Mouse (Mus musculus) lung, embryonic 14.5 days (tissue): ENCODE data around the gene Dnase1l1. TPM values are rescaled to one million over a fixed set of nuclear protein-coding genes. Genes with fewer than 3 reads are reported as not detected.

Source experiments
- ATAC-seq: fragments of 200-750 bp; cut with Nextera tagmentation; 2 replicates; pipeline ENCODE4 v1.8.0; 2017; ENCODE audit warnings: mild to moderate bottlenecking, moderate TSS enrichment, moderate library complexity; ENCODE audit not compliant: insufficient read depth
- DNase-seq: peaks from one replicate; pipeline ENCODE4 v3.0.0-alpha.2; 2015
- H3K27ac ChIP-seq: fragments of 300-500 bp; sonication (generic); 2 replicates; pipeline ENCODE4 v1.5.1; 2014; ENCODE audit warnings: low read depth, mild to moderate bottlenecking, moderate library complexity
- H3K27me3 ChIP-seq: fragments of 300-500 bp; sonication (generic); 2 replicates; pipeline ENCODE4 v1.6.1; 2014; ENCODE audit warnings: low read length, control low read depth; ENCODE audit not compliant: insufficient read depth
- H3K36me3 ChIP-seq: fragments of 300-500 bp; sonication (generic); 2 replicates; pipeline ENCODE4 v1.6.1; 2014; ENCODE audit warnings: control low read depth; ENCODE audit not compliant: insufficient read depth
- H3K4me1 ChIP-seq: fragments of 300-500 bp; sonication (generic); 2 replicates; pipeline ENCODE4 v1.6.1; 2014; ENCODE audit warnings: antibody characterized with exemption, control low read depth; ENCODE audit not compliant: insufficient read depth
- H3K4me2 ChIP-seq: fragments of 300-500 bp; sonication (generic); 2 replicates; pipeline ENCODE4 v1.6.1; 2014; ENCODE audit warnings: mild to moderate bottlenecking
- H3K4me3 ChIP-seq: fragments of 300-500 bp; sonication (generic); 2 replicates; pipeline ENCODE4 v1.5.1; 2014; ENCODE audit warnings: low read depth, low read length
- H3K9ac ChIP-seq: fragments of 300-500 bp; sonication (generic); 2 replicates; pipeline ENCODE4 v1.6.1; 2014
- H3K9me3 ChIP-seq: fragments of 300-500 bp; sonication (generic); 2 replicates; pipeline ENCODE4 v1.6.1; 2016; ENCODE audit warnings: low read depth, low read length, control low read depth
- CTCF ChIP-seq: IDR thresholded peaks from 2 replicates; pipeline ENCODE4 v1.5.1; 2016; ENCODE audit warnings: antibody characterized with exemption, low read depth
- WGBS: fragments of 180-500 bp; shearing (Covaris S2); extraction: QIAGEN DNeasy Blood & Tissue Kit; methylation state at CpG from one replicate; pipeline ENCODE4 v1.1.7; 2014; 5-methylcytosine and 5-hydroxymethylcytosine counted together
- polyA plus RNA-seq: library from polyadenylated mRNA; unstranded; fragments of >200 nt; fragmentation: Nextera tagmentation; extraction: Ambion mirVana; gene quantifications from 2 replicates; pipeline ENCODE4 v1.2.1, GENCODE M21; 2014

The Dnase1l1 gene
- polyA plus RNA-seq, 1 experiment from 2014 or later: 11.0 TPM

- no peak for TF ChIP-seq CTCF
- Histone ChIP-seq H3K4me2 (peak overlapping the region; percentile 68), H3K27ac (peak overlapping the region; percentile 96), H3K4me1 (no peaks in the 10 kb centered on the region), H3K36me3 (peaks cover 28% of the 10 kb centered on the region), H3K9me3 (no peaks in the 10 kb centered on the region), H3K27me3 (no peaks in the 10 kb centered on the region), H3K4me3 (peak overlapping the region; percentile 49), H3K9ac (peak overlapping the region; percentile 82)
- peak; percentile 82 for ATAC-seq
- WGBS: 13% methylated on average over 33 of the region's 38 CpGs
- peak; percentile 96 for DNase-seq
These were observed 35.9 kb downstream of the Dnase1l1 start for GRCm38 (mm10) chrX:74246213-74246681.

- H3K9ac ChIP-seq: peak overlapping the region; percentile 82
- no peaks in the 10 kb centered on the region for H3K27me3 ChIP-seq
- 21% methylated on average over 15 of the region's 21 CpGs for WGBS
- peak overlapping the region; percentile 96 for H3K27ac ChIP-seq
- no peaks in the 10 kb centered on the region for H3K9me3 ChIP-seq
- peak overlapping the region; percentile 49 for H3K4me3 ChIP-seq
- no peak for TF ChIP-seq CTCF
- peaks cover 34% of the 10 kb centered on the region for H3K36me3 ChIP-seq
- ATAC-seq: peak; percentile 41
- peak overlapping the region; percentile 68 for H3K4me2 ChIP-seq
- no peaks in the 10 kb centered on the region for H3K4me1 ChIP-seq
- peak; percentile 88 for DNase-seq
These were observed 36.5 kb downstream of the Dnase1l1 start for GRCm38 (mm10) chrX:74245687-74246086.

GRCm38 (mm10) chrX:74245107-74245506 lies 37.0 kb downstream of the Dnase1l1 start:
- H3K4me2 ChIP-seq: peak overlapping the region; percentile 68
- WGBS: 14% methylated on average over 1 of the region's 1 CpGs
- peak overlapping the region; percentile 82 for H3K9ac ChIP-seq
- H3K9me3 ChIP-seq: no peaks in the 10 kb centered on the region
- no peaks in the 10 kb centered on the region for H3K4me1 ChIP-seq
- H3K4me3 ChIP-seq: peak overlapping the region; percentile 49
- no peaks in the 10 kb centered on the region for H3K27me3 ChIP-seq
- H3K27ac ChIP-seq: peak overlapping the region; percentile 96
- peaks cover 40% of the 10 kb centered on the region for H3K36me3 ChIP-seq
- ATAC-seq (no peak), DNase-seq (no peak)
- TF ChIP-seq CTCF: no peak

DNA sequence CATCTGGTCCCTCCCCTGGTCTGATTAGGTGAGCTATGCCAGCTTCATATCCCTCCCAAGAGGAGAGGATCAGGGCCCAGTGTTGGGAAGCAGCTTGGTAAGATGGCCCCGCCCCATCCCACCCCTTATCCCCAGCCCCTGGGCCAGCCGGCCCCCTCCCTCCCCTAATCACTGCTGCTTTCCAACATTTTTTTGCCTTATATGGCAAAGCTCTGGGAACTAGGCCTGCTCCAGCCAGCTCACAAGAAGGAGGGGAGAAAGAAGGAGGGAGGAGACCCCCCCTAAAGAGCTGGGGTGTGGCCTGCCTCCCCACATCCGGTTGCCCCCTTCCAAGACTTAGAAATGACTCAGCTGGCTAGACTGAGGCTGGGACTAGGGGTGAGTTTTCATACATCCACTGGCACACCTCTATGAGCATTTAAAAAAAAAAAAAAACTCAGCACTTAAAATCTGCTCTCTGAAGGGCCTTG lies 37.5 kb downstream of the Dnase1l1 start:
- DNase-seq (peak; percentile 84), ATAC-seq (peak; percentile 67)
- H3K27me3 ChIP-seq: no peaks in the 10 kb centered on the region
- TF ChIP-seq CTCF: no peak
- peak overlapping the region; percentile 49 for H3K4me3 ChIP-seq
- WGBS: 8% methylated on average over 3 of the region's 3 CpGs
- H3K9ac ChIP-seq: peak overlapping the region; percentile 82
- no peaks in the 10 kb centered on the region for H3K4me1 ChIP-seq
- no peaks in the 10 kb centered on the region for H3K9me3 ChIP-seq
- H3K36me3 ChIP-seq: peaks cover 44% of the 10 kb centered on the region
- peak overlapping the region; percentile 68 for H3K4me2 ChIP-seq
- H3K27ac ChIP-seq: peak overlapping the region; percentile 96

- no peaks in the 10 kb centered on the region for H3K27me3 ChIP-seq
- 48% methylated on average over 3 of the region's 3 CpGs for WGBS
- H3K27ac ChIP-seq: peak overlapping the region; percentile 68
- H3K4me1 ChIP-seq: no peaks in the 10 kb centered on the region
- DNase-seq (no peak), ATAC-seq (no peak)
- peak overlapping the region; percentile 49 for H3K4me3 ChIP-seq
- H3K9me3 ChIP-seq: no peaks in the 10 kb centered on the region
- H3K4me2 ChIP-seq: peak overlapping the region; percentile 68
- peak overlapping the region; percentile 39 for H3K9ac ChIP-seq
- peaks cover 53% of the 10 kb centered on the region for H3K36me3 ChIP-seq
- no peak for TF ChIP-seq CTCF
These were observed 38.3 kb downstream of the Dnase1l1 start for GRCm38 (mm10) chrX:74243807-74244206.

GRCm38 (mm10) chrX:74243396-74243795 lies 38.7 kb downstream of the Dnase1l1 start:
- Histone ChIP-seq H3K9me3 (no peaks in the 10 kb centered on the region), H3K27me3 (no peaks in the 10 kb centered on the region), H3K9ac (peak overlapping the region; percentile 39), H3K4me3 (peak overlapping the region; percentile 49), H3K4me2 (peak overlapping the region; percentile 68), H3K27ac (no peak overlapping the region; the same call in 1 of the 2 replicates), H3K36me3 (peaks cover 57% of the 10 kb centered on the region), H3K4me1 (no peaks in the 10 kb centered on the region)
- 64% methylated on average over 2 of the region's 2 CpGs for WGBS
- DNase-seq (peak; percentile 53), ATAC-seq (no peak)
- no peak for TF ChIP-seq CTCF

- Histone ChIP-seq H3K9me3 (no peaks in the 10 kb centered on the region), H3K4me2 (no peak overlapping the region), H3K9ac (no peak overlapping the region), H3K36me3 (peaks cover 83% of the 10 kb centered on the region), H3K27ac (no peak overlapping the region), H3K4me3 (no peak overlapping the region), H3K27me3 (no peaks in the 10 kb centered on the region), H3K4me1 (no peaks in the 10 kb centered on the region)
- ATAC-seq (no peak), DNase-seq (no peak)
- TF ChIP-seq CTCF: no peak
- WGBS: 92% methylated on average over 4 of the region's 4 CpGs
These were observed 41.8 kb downstream of the Dnase1l1 start for GRCm38 (mm10) chrX:74240332-74240731.
